Mouse (Mus musculus): ENCODE data around the gene Ipo11. TPM values are rescaled to one million over a fixed set of nuclear protein-coding genes. Genes with fewer than 3 reads are reported as not detected.

Ipo11 gene
- total and polyA plus RNA-seq, 2 experiments from 2014 or later, result 33.9 to 46.7 TPM

DNA sequence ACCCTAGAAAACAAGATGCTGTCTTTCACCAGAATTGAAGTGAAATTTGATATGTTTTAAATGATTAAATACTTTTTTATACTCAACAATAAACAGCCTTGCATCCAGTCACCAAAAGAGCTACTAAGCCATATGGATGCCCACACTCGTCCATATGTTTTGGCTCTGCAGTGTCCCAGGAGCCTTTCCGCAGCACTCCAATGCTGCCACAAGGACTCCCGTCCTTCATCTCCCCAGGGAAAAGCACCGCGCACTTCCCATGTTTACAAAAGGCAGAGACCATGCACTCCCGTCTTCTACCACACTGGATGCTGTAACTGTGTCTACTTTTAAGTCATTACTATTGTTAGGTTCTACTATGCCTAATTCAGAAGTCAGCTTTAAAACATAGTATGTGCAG lies 127.9 kb downstream of the Ipo11 start:
- TF ChIP-seq CTCF (IDR thresholded peaks at IDR 0.05; ENCODE audit: low read depth), result no peak
- H3K27me3 ChIP-seq (ENCODE audit: insufficient read depth, low read length), result no peaks in the 10 kb centered on the region
- DNase-seq (ENCODE audit: low spot score) (no peak), ATAC-seq (no peak)
- no peak overlapping the region for H3K4me2 ChIP-seq (ENCODE audit: low read depth, low read length)
- 73% methylated on average over 6 of the region's 6 CpGs for WGBS
- no peaks in the 10 kb centered on the region for H3K4me1 ChIP-seq (ENCODE audit: insufficient read depth, low read length)
- no peaks in the 10 kb centered on the region; the same call in 1 of the 2 replicates for H3K36me3 ChIP-seq (ENCODE audit: insufficient read depth, low read length)
- no peak overlapping the region for H3K4me3 ChIP-seq (ENCODE audit: low read length)
- H3K9me3 ChIP-seq (ENCODE audit: low read length), result no peaks in the 10 kb centered on the region
- H3K9ac ChIP-seq (replicated peaks; ENCODE audit: low read length), result no peak overlapping the region
- H3K27ac ChIP-seq, result no peak overlapping the region

DNA sequence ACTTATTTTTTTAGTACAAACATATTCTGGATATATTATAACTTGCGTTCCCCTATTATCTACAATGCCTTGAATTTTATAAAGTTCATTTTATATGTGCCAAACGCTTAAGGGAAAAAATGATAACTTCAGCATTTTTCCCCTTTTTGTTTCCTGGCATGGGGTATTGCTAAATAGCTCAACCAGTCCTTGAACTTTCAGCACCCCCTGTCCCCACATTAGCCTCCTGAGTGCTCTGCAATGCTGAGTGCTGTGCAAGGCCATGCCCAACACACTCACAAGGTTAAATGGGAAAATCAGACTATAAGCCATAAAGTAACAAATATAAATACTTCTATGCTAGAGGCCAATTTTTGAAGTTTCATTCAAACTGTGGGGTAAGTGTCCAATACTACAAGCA lies 128.4 kb downstream of the Ipo11 start:
- ATAC-seq, result no peak
- Histone ChIP-seq H3K4me3 (ENCODE audit: low read length) (no peak overlapping the region), H3K4me2 (ENCODE audit: low read depth, low read length) (no peak overlapping the region), H3K27me3 (ENCODE audit: insufficient read depth, low read length) (no peaks in the 10 kb centered on the region), H3K4me1 (ENCODE audit: insufficient read depth, low read length) (no peaks in the 10 kb centered on the region), H3K36me3 (ENCODE audit: insufficient read depth, low read length) (no peaks in the 10 kb centered on the region; the same call in 1 of the 2 replicates), H3K27ac (no peak overlapping the region), H3K9me3 (ENCODE audit: low read length) (no peaks in the 10 kb centered on the region), H3K9ac (replicated peaks; ENCODE audit: low read length) (no peak overlapping the region)
- DNase-seq (ENCODE audit: low spot score), result no peak
- no peak for TF ChIP-seq CTCF (IDR thresholded peaks at IDR 0.05; ENCODE audit: low read depth)
- WGBS, result 97% methylated on average over 2 of the region's 2 CpGs

DNA sequence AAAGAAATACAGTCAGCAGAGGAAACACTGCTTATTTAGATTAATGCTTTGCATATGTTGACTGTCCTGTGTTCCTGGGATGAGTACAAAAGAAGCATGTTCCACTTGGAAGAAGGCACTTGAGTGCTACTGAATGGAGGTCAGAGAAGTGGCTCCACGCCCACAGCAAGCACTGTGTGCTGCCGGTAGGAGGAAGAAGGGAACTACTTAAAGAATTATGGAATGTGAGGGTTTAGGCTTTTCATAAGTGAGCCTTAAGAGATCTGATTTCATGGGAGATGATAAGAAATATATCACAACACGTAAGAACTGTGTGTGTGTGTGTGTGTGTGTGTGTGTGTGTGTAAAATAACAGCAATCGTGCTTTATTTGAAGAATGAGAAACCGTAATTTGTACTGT lies 129.5 kb downstream of the Ipo11 start:
- no peaks in the 10 kb centered on the region for H3K9me3 ChIP-seq (ENCODE audit: low read length)
- 85% methylated on average over 5 of the region's 5 CpGs for WGBS
- DNase-seq (ENCODE audit: low spot score) (no peak), ATAC-seq (no peak)
- no peak overlapping the region for H3K4me2 ChIP-seq (ENCODE audit: low read depth, low read length)
- no peak overlapping the region for H3K4me3 ChIP-seq (ENCODE audit: low read length)
- no peaks in the 10 kb centered on the region for H3K4me1 ChIP-seq (ENCODE audit: insufficient read depth, low read length)
- no peak for TF ChIP-seq CTCF (IDR thresholded peaks at IDR 0.05; ENCODE audit: low read depth)
- no peak overlapping the region for H3K9ac ChIP-seq (replicated peaks; ENCODE audit: low read length)
- no peak overlapping the region for H3K27ac ChIP-seq
- no peaks in the 10 kb centered on the region for H3K27me3 ChIP-seq (ENCODE audit: insufficient read depth, low read length)
- H3K36me3 ChIP-seq (ENCODE audit: insufficient read depth, low read length), result no peaks in the 10 kb centered on the region; the same call in 1 of the 2 replicates

DNA sequence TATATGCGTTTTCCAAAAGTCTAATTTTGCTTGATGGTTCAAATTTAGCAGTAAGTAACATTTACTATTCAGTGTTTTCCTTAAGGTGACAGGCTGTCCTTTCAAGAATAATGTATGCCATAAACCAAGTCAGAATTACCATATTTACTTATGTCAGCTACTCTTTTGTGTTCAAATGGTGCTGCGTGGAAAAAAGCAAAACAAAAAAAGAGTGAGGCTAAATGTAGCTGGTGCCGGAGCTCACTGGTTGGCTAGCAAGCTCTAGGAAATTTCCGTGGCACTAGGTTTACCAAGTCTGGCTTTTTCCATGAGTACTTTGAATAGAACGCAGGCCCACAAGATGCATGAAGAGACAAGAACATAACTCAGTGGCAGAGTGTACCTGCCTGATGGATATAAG lies 131.6 kb downstream of the Ipo11 start:
- H3K36me3 ChIP-seq (ENCODE audit: insufficient read depth, low read length), result no peaks in the 10 kb centered on the region; the same call in 1 of the 2 replicates
- H3K27me3 ChIP-seq (ENCODE audit: insufficient read depth, low read length), result no peaks in the 10 kb centered on the region
- WGBS, result 94% methylated on average over 5 of the region's 5 CpGs
- ATAC-seq (no peak), DNase-seq (ENCODE audit: low spot score) (no peak)
- TF ChIP-seq CTCF (IDR thresholded peaks at IDR 0.05; ENCODE audit: low read depth), result no peak
- H3K9me3 ChIP-seq (ENCODE audit: low read length), result no peaks in the 10 kb centered on the region
- no peaks in the 10 kb centered on the region for H3K4me1 ChIP-seq (ENCODE audit: insufficient read depth, low read length)
- no peak overlapping the region for H3K4me3 ChIP-seq (ENCODE audit: low read length)
- no peak overlapping the region for H3K4me2 ChIP-seq (ENCODE audit: low read depth, low read length)
- no peak overlapping the region for H3K27ac ChIP-seq
- H3K9ac ChIP-seq (replicated peaks; ENCODE audit: low read length), result no peak overlapping the region

DNA sequence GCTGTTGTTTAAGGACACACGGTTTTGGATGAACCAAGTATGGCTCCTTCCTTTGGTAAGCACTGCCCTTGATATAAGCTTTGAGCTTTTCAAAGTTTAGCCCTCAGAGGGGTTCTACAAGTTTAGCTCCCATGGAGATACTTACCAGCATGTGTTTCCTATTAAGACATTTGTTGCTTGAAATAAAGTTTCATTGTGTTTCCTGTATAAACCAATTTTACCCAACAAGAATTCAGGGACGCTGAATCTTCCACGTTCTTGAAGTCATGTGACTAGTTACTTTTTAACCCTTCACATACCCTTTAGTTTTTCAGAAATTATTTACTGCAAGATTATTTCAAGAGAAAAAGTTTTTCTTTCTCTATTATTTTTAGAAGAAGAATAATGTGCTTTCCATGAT lies 138.7 kb downstream of the Ipo11 start:
- no peak for DNase-seq (ENCODE audit: low spot score)
- ATAC-seq, result no peak

DNA sequence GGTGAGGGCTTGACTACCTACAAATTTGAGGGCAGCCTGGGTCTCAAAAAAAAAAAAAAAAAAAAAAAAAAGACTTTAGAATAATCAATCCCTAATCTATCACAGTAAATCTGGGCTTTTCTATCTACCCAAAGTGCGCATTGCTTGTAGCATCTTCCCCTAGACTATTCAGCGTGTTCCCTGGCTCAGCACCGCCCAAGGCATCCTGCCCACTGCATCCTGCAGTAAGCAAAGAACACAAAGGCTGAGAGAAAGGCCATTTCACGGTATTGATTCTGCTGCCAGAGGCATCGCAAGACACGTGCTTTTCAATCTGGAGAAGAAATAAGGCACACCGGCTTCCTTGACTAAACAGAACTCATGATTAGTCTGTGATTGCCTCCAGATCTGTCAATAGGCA lies 147.9 kb downstream of the Ipo11 start:
- Histone ChIP-seq H3K4me3 (ENCODE audit: low read length) (no peak overlapping the region), H3K36me3 (ENCODE audit: insufficient read depth, low read length) (peaks cover 6% of the 10 kb centered on the region; the same call in 1 of the 2 replicates), H3K9me3 (ENCODE audit: low read length) (no peaks in the 10 kb centered on the region), H3K9ac (replicated peaks; ENCODE audit: low read length) (no peak overlapping the region), H3K4me1 (ENCODE audit: insufficient read depth, low read length) (no peaks in the 10 kb centered on the region), H3K4me2 (ENCODE audit: low read depth, low read length) (no peak overlapping the region), H3K27ac (no peak overlapping the region), H3K27me3 (ENCODE audit: insufficient read depth, low read length) (no peaks in the 10 kb centered on the region)
- no peak for TF ChIP-seq CTCF (IDR thresholded peaks at IDR 0.05; ENCODE audit: low read depth)
- DNase-seq (ENCODE audit: low spot score) (peak; percentile 24), ATAC-seq (0 out of 2 replicates have a peak, but pooled peaks have one; percentile 24)
- 48% methylated on average over 7 of the region's 7 CpGs for WGBS

More for the DNA sequence above, 138.7 kb downstream of the Ipo11 start:
- no peaks in the 10 kb centered on the region for H3K4me1 ChIP-seq (ENCODE audit: insufficient read depth, low read length)
- no peaks in the 10 kb centered on the region for H3K9me3 ChIP-seq (ENCODE audit: low read length)
- no peak overlapping the region for H3K9ac ChIP-seq (replicated peaks; ENCODE audit: low read length)
- peaks cover 15% of the 10 kb centered on the region for H3K36me3 ChIP-seq (ENCODE audit: insufficient read depth, low read length)
- 56% methylated on average over 3 of the region's 3 CpGs for WGBS
- H3K27me3 ChIP-seq (ENCODE audit: insufficient read depth, low read length), result no peaks in the 10 kb centered on the region
- TF ChIP-seq CTCF (IDR thresholded peaks at IDR 0.05; ENCODE audit: low read depth), result no peak
- H3K4me2 ChIP-seq (ENCODE audit: low read depth, low read length), result no peak overlapping the region
- H3K27ac ChIP-seq, result no peak overlapping the region
- no peak overlapping the region for H3K4me3 ChIP-seq (ENCODE audit: low read length)

DNA sequence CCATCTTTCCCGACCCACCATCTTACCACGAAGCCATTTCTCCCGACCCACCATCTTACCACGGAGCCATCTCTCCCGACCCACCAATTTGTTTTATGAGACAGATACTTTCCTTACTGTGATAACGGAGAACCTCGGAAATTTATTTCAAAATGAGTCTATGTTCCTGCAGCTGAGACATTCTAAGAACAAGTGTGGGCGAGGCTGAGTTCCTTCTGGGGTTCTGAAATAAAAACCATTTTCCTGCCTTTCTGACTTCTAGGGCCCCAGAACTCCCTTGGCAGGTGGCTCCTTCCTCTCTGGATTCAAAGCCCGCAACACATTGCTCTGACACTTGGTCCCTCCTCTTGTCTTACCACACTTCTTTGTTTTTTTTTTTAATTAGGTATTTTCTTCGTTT lies 168.0 kb downstream of the Ipo11 start:
- no peaks in the 10 kb centered on the region for H3K36me3 ChIP-seq (ENCODE audit: insufficient read depth, low read length)
- H3K9me3 ChIP-seq (ENCODE audit: low read length), result no peaks in the 10 kb centered on the region
- H3K4me2 ChIP-seq (ENCODE audit: low read depth, low read length), result no peak overlapping the region
- H3K4me1 ChIP-seq (ENCODE audit: insufficient read depth, low read length), result no peaks in the 10 kb centered on the region
- H3K4me3 ChIP-seq (ENCODE audit: low read length), result no peak overlapping the region
- H3K27me3 ChIP-seq (ENCODE audit: insufficient read depth, low read length), result no peaks in the 10 kb centered on the region
- no peak for ATAC-seq
- no peak overlapping the region for H3K9ac ChIP-seq (replicated peaks; ENCODE audit: low read length)
- WGBS, result 93% methylated on average over 10 of the region's 10 CpGs
- no peak overlapping the region for H3K27ac ChIP-seq
- DNase-seq (ENCODE audit: low spot score), result no peak
- no peak for TF ChIP-seq CTCF (IDR thresholded peaks at IDR 0.05; ENCODE audit: low read depth)

Measured in hindbrain, postnatal 0 days (tissue).